Mouse (Mus musculus): ENCODE measurements around the gene Mefv.
A peak's percentile ranks its signal among the peaks of the same experiment; 100 is the strongest.
"Not testable (repeated sequence)": the region's sequence is repeated elsewhere in the genome, so short reads cannot be mapped to it uniquely, and the experiment has no call there.

Gene Mefv

DNA sequence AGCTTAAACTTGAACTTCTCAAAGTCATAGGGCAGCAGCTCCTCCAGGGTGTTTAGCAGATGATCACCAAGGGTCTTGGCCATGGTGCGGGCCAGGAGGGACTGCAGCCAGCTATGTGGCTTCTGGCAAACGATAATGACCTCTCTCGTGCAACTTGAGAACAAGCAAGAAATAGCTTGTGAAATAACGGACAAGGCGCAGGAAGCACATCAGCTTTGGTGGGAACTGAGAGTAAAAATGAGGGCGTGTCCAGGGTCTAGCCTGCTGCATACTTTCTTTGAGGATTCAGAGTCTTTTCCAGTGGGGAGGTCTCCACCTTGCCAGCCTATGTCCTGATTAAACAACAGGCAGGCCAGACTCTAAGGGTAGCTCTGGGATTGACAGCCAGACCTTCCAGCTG lies at the start of gene Mefv:
TSS of gene Mefv (minus strand) at position 118 of the 400 bp plus-strand sequence.
- DNase-seq (ENCODE audit: low spot score), result no peak

DNA sequence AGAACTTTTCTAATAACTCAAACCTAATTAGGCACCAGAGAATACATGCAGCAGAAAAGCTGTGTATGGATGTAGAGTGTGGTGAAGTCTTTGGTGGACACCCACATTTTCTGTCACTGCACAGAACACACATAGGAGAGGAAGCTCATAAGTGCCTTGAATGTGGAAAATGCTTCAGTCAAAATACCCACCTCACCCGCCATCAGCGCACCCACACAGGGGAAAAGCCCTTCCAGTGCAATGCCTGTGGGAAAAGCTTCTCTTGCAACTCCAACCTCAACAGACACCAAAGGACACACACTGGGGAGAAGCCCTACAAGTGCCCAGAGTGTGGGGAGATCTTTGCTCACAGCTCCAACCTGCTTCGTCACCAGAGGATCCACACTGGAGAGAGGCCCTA lies 31.1 kb upstream of the Mefv start:
- DNase-seq (ENCODE audit: low spot score), result no peak

DNA sequence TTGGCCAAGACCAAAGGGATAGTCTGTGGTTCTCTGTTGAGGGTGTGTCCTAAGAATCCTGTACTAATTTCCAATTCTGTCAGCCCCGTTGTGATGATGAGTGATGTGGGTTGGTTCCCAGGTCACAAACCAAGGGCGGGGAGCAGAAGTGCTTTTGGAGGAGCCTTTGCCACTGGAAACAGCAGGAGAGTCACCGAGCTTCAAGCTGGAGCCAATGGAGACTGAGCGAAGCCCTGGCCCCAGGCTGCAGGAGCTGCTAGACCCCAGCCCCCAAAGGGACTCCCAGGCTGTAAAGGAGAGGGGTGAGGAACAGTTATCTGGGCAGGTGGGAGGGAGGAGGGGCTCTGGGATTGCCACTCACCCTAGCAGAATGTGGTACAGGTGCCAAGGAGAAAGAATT lies 27.8 kb upstream of the Mefv start:
- no peak for DNase-seq (ENCODE audit: low spot score)

DNA sequence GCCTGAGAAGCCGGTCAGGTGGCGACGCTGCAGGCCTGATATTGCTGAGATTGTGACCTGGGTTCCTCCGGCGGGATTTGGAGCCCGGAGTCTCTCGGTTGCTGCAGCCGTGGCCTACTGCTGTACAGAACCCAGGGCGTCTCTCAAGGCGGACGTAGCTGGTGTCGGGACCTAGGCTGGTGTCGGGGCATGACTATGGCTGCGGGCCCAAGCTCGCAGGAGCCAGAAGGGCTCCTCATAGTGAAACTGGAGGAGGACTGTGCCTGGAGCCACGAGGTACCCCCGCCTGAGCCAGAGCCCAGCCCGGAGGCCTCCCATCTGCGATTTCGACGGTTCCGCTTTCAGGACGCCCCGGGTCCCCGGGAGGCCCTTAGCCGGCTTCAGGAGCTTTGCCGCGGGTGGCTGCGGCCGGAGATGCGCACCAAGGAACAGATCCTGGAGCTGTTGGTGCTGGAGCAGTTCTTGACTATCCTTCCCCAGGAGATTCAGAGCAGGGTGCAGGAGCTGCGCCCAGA lies 26.3 kb upstream of the Mefv start:
- no peak for DNase-seq (ENCODE audit: low spot score)

DNA sequence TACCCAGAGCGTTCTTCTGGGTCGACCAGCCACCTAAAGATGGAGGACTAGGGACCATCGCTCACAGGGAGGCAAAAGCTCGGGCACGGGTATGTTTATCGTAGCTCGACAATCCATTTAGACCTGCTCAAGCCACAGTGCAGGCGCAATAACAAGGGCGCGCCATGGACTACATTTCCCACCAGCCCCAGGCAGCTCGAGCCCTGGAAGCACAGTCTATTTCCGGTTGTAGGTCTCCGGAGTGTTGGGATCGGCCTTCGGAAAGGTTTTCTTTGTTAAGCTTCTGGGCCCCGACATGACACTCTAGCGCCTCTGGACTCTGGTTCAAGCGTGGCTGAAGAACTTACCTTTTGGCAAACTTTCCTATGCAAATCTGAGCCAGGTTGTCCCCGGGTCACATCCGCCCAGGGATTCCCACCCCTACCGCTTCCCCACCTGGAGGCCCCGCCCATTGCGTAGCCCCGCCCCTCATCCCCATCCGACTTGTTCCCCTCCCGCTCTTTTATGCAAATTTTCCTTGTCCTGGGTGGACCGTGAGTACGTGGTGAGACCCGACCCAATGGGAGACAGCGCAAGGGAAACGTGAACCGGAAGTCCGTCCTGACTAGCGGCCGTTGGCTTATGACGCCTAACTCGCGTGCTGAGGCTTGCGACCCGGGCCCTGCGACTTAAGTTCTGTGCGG lies 25.7 kb upstream of the Mefv start, which contains the start of gene Zfp263:
TSS of gene Zfp263 (plus strand) at position 591 of the 683 bp plus-strand sequence.
- peak; percentile 87 for DNase-seq (ENCODE audit: low spot score)

DNA sequence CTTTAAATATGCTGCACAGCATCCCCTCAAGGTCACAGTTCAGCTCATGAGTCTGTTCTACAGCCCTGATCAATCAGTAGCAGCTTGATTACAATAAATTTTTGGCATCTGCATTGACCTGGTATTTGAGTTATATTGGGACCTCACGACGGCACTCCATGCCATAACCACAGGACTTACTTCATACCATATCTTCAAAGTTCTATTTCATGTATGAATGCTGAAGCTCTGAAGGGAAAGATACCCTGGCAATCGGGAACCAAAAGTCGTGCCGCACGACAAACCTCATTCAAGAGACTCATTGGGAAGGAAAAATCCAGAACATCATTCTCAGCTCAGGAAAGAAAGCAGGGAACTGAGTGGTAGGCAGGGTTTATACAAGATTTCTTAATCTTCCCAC lies 24.6 kb upstream of the Mefv start:
- no peak for DNase-seq (ENCODE audit: low spot score)

DNA sequence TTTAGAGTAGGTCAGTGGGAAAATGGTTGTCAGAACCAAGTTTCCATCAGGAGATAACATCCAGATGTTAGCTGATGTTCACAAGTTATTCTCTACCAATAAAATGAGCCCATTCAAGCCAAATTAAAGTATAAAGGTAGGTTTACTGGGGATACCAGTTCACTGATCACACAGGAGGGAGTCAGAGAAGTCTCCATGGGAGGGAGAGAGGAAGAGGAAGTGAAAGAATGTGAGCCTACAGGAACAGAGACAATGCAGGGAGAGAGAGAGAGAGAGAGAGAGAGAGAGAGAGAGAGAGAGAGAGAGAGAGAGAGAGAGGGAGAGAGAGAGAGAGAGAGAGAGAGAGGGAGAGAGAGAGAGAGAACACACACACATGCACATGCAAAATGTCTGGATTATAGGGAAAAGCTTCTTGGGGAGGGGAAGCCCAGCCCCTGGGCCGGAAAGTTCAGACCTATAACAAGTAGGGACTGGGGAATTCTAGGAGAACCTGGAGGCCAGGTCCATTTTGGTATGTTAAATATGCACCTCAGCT lies 15.4 kb upstream of the Mefv start:
- DNase-seq (ENCODE audit: low spot score), result no peak

DNA sequence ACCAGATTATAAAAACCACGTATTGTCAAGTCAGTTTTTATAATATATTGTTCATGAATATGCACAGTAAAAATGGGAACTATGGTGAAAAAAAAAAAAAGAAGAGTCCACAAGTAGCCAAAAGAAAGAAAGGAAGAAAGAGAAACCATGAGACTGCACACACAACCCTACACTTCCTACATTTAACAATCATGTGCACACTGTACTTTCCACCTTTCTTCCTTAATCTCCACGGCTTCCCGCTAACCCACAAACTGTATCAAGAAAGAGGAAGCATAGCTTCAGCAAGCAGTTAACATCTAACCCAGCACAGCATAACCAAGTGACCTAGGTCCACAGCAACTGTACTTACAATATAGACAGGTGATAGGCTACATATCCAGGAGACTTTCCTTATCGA lies 14.7 kb upstream of the Mefv start:
- no peak for DNase-seq (ENCODE audit: low spot score)

DNA sequence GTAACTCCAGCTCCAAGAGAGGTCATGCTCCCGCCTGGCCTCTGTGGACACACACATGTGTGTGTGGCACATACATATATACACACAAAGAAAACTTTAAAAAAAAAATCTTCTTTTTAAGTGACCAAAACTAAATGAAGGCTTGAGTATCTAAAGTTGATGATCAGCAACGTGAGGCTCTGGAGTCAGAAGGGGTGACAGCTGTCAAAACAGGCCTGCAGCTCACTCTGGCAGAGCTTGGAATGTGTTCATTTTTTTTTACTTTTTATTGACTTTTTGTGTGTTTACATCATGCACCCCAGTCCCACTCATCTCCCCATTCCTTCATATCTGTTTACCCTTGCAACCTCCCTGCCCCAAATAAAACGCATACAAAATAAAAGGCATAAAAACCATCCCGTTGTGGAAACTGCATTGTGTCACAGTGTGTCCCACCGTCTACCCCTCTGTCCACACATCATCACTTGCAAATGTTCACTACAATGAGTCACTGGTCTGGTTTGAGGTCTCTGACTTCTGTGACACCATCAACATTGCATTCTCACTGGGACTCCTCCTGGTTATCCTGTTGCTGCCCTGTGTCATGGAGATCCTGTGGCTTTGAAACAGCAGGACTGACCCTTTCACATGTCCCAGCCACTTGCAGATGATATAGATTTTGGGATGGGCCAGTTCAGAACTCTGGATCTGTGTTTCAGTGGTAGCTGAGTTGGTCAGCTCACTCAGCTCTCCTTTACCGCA lies 10.3 kb upstream of the Mefv start:
- DNase-seq (ENCODE audit: low spot score), result no peak

DNA sequence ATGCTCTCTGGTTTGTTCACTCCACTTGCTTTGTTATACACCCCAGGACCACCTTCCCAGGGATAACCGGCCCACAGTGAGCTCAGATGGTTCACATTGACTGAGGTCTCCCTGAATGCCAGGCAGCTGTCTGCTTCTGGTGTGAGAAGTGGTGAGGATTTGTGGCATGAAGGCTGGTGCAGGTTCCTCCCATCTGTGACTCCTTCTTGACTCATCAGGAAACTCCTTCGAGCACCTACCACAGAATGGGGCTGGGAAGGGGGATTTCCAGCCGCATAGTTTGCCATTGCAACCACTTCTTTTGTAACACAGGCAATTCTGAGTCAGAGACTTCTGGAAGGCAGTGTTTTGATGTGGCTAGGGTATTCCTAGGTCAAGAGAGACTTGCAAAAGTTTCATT lies 5.3 kb upstream of the Mefv start:
- DNase-seq (ENCODE audit: low spot score), result no peak

DNA sequence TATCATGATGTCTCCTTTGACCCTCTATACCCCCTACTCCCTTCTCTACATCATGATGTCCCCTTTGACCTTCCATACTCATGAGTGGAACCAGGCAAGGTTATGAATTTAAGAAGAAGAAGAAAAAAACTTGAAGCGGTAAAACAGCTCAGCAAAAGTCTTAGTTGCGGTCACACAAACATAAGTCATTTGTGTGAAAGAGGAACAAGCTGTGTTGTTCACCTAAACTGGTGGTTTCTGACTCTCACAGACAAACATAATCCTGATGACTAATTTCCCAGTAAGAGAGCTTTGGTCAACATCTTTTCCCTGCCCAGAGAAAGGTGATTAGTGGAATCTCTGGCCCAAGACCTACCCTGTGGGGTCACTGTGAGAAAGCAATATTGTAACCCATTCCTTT lies 3.2 kb downstream of the Mefv start:
- no peak for DNase-seq (ENCODE audit: low spot score)

DNA sequence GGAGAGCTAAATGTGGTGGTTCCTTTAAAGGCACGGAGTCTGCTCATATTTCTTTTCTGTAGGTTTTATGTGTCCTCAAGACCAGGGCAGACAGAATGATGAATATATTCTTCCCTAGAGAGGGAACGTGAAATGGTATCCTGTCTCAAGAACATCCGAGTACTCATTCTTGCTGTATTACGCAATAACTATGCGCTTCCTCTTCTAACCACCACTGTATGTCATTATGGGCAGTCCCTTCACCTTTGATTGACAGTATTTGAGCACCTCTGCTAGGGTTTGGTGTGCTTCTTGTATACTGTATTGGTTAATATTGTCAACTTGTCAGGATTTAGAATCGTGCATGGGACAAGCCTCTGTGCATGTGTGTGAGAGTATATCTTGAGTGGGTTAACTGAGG lies 11.2 kb downstream of the Mefv start:
- no peak for DNase-seq (ENCODE audit: low spot score)

DNA sequence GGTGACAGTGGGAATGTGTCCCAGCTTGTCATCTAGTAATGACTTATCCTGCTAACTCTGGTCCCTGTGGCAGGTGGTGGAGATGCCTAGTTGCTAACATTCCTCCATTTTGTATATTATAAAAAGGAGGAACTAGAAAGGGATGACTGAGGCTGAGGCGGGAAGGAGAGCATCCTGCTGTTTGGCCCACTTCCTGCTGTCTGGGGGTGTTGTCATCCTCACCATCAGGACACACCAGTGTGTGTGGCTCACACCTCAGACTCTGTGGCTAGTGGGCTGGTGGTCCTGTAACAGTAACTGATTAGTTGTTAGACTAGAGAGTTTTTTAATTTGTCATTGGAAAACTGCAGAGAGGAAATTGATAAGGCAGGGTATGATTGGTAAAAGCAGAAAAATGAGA lies 17.0 kb downstream of the Mefv start:
- DNase-seq (ENCODE audit: low spot score), result no peak

DNA sequence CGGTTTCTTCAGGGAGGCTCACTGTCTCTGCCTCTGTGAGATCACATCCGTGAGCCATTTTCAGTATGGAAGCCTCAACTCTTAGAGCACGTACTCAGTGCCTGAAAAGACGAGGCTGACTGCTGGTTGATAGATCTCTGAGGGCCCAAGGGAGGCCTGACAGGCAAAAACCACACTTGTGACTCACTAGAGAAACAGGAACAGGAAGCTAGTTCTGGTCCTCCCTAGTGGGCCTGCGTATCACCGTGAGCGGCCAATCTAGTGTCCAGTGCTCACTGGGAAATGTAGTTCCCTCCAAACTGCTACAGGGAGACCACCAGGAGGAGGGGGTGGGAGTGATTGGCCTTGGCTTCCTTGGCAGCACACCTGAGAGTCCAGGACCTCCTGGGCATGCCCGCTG lies 18.6 kb downstream of the Mefv start:
- DNase-seq (ENCODE audit: low spot score), result no peak

DNA sequence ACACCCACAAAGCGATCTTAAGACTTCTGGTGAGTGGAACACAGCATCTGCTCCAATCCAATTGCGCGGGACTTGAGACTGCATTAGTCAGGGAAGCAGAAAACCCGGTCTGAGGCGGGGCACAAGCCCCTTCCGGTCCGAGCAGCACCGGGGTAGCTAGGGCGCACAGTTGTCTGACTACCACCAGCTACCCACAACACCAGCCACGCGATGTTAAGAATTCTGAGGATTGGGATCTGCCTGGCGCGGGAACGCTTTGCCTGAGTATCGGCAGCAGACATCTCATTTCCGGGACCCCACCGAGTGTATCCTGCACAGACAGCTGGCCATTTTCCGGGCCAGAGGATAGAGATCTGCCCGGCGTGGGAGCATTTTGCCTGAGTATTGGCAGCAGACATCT lies 28.3 kb downstream of the Mefv start:
- not testable (repeated sequence) for DNase-seq (ENCODE audit: low spot score)

All from ovary, postnatal 36 days (tissue).